Mouse (Mus musculus) lung, postnatal 0 days (tissue): ENCODE measurements around the gene Capn10.

Experiments
- CTCF ChIP-seq: IDR thresholded peaks from 2 replicates; pipeline ENCODE4 v1.5.1; 2016; ENCODE audit warnings: antibody characterized with exemption, mild to moderate bottlenecking
- EP300 ChIP-seq: IDR thresholded peaks from 2 replicates; pipeline ENCODE4 v1.6.1; 2016; ENCODE audit warnings: antibody characterized with exemption, mild to moderate bottlenecking, control low read depth

- TF ChIP-seq CTCF, result no peak
- no peak for TF ChIP-seq EP300
Measured at GRCm38 (mm10) chr1:92981056-92981845, 47.1 kb downstream of the Capn10 start.
